In the genomic region with DNA sequence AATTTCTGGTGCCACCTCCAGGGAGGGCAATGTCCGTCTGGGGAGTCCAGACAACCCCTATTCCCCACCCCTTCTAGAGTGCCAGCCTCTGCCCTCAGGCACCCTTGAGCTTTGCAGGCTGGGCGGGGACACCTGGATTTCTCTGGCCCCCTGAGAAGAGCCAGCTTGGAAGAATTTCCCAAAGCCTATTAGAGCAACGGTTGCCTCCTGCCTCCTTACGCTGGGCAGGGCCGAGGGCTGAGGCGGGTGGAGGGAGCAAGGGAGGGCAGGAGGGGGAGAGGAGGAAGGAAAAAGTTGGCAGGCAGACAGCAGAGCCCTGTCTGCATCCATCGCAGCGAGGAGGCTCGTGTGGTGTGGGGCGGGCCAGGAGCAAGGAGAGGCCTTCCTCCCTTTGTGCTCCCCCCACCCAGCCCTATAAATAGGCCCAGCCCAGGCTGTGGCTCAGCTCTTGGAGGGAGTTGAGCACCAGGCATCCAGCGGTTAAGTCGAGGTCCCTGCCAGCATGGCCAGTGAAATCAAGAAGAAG, we compare ENCODE assay signal across 8 mouse cellular contexts. TPM values are rescaled to one million over a fixed set of nuclear protein-coding genes. Genes with fewer than 3 reads are reported as not detected.
DNase-seq lines count a peak whose midpoint lies in the region; ATAC-seq and TF ChIP-seq lines count a peak whose summit lies in the region.

TSS of gene Aqp1 (plus strand) at position 444 of the 526 bp plus-strand sequence.

- 20% methylated on average over 12 of the region's 12 CpGs for WGBS in intestine, embryonic 14.5 days
- WGBS in liver, embryonic 14.5 days (ENCODE audit: insufficient replicate concordance) = 18% methylated on average over 12 of the region's 12 CpGs
- WGBS in neural tube, embryonic 15.5 days = 37% methylated on average over 12 of the region's 12 CpGs

- H3K4me3 ChIP-seq in E14TG2a.4 (replicated peaks; ENCODE audit: low read length) = 0 out of 2 replicates have a peak within 1 kb of the TSS, but pooled peaks have one; percentile 23
- H3K4me3 ChIP-seq in intestine, embryonic 14.5 days (ENCODE audit: low read depth, low read length) = no peak within 1 kb of the TSS
- H3K4me3 ChIP-seq in liver, embryonic 14.5 days (ENCODE audit: insufficient read depth in 1 of 2, low read depth in 2 of 2, low read length in 2 of 2) = peak within 1 kb of the TSS; percentile 46 to 50
- H3K4me3 ChIP-seq in neural tube, embryonic 15.5 days (replicated peaks) = no peak within 1 kb of the TSS

- H3K27ac ChIP-seq in intestine, embryonic 14.5 days (ENCODE audit: low read depth) = no peak within 1 kb of the TSS
- H3K27ac ChIP-seq in liver, embryonic 14.5 days = peak within 1 kb of the TSS; percentile 77
- no peak within 1 kb of the TSS for H3K27ac ChIP-seq in neural tube, embryonic 15.5 days (replicated peaks)

- H3K27me3 ChIP-seq in E14TG2a.4 (ENCODE audit: insufficient read depth, low read length) = peaks cover 32% of the 10 kb centered on the region
- no peaks in the 10 kb centered on the region for H3K27me3 ChIP-seq in intestine, embryonic 14.5 days (replicated peaks; ENCODE audit: control insufficient read depth, insufficient read depth, low read length)
- H3K27me3 ChIP-seq in liver, embryonic 14.5 days (ENCODE audit: control insufficient read depth, insufficient read depth, low read length) = no peaks in the 10 kb centered on the region
- H3K27me3 ChIP-seq in neural tube, embryonic 15.5 days (replicated peaks) = no peaks in the 10 kb centered on the region

- ATAC-seq in intestine, embryonic 14.5 days (replicated peaks; ENCODE audit: low FRiP score, low TSS enrichment, low read depth) = peak; percentile 80
- ATAC-seq in liver, embryonic 14.5 days (ENCODE audit: insufficient read depth) = peak; percentile 25
- peak; percentile 53; the same call in 1 of the 2 replicates for ATAC-seq in neural tube, embryonic 15.5 days (ENCODE audit: low FRiP score)

- no peak for TF ChIP-seq EP300 in liver, embryonic 14.5 days (IDR thresholded peaks at IDR 0.05; ENCODE audit: low read depth)

- TF ChIP-seq CTCF in E14TG2a.4 (conservative IDR thresholded peaks at IDR 0.05; ENCODE audit: low read length) = no peak
- TF ChIP-seq CTCF in liver, embryonic 14.5 days (IDR thresholded peaks at IDR 0.05; ENCODE audit: low read depth) = peak; percentile 8; the same call in 1 of the 2 replicates

- H3K9ac ChIP-seq in intestine, embryonic 14.5 days (ENCODE audit: low read length) = no peak within 1 kb of the TSS
- peak within 1 kb of the TSS; percentile 76 for H3K9ac ChIP-seq in liver, embryonic 14.5 days (replicated peaks)
- no peak within 1 kb of the TSS for H3K9ac ChIP-seq in neural tube, embryonic 15.5 days (replicated peaks)

- H3K4me1 ChIP-seq in E14TG2a.4 (replicated peaks; ENCODE audit: low read depth, low read length) = peaks cover 9% of the 10 kb centered on the region
- peaks cover 20% of the 10 kb centered on the region for H3K4me1 ChIP-seq in intestine, embryonic 14.5 days (replicated peaks; ENCODE audit: control insufficient read depth, insufficient read depth, low read length)
- peaks cover 46 to 63% of the 10 kb centered on the region in 2 experiments for H3K4me1 ChIP-seq in liver, embryonic 14.5 days (replicated peaks; ENCODE audit: control insufficient read depth in 2 of 2, insufficient read depth in 2 of 2, low read length in 1 of 2)
- H3K4me1 ChIP-seq in neural tube, embryonic 15.5 days = peaks cover 27% of the 10 kb centered on the region

- H3K36me3 ChIP-seq in E14TG2a.4 (ENCODE audit: insufficient read depth, low read length) = no peaks in the 10 kb centered on the region
- H3K36me3 ChIP-seq in intestine, embryonic 14.5 days (ENCODE audit: control insufficient read depth, insufficient read depth, low read length) = no peaks in the 10 kb centered on the region
- no peaks in the 10 kb centered on the region for H3K36me3 ChIP-seq in liver, embryonic 14.5 days (replicated peaks; ENCODE audit: control insufficient read depth, insufficient read depth, low read depth)
- H3K36me3 ChIP-seq in neural tube, embryonic 15.5 days = no peaks in the 10 kb centered on the region

- H3K4me2 ChIP-seq in intestine, embryonic 14.5 days (ENCODE audit: low read length) = peak within 1 kb of the TSS; percentile 20; the same call in 1 of the 2 replicates
- peak within 1 kb of the TSS; percentile 68 for H3K4me2 ChIP-seq in liver, embryonic 14.5 days (ENCODE audit: low read depth)
- H3K4me2 ChIP-seq in neural tube, embryonic 15.5 days = no peak within 1 kb of the TSS

- DNase-seq in adrenal gland, postnatal 4 days (ENCODE audit: low spot score in 2 of 2) = no peak
- DNase-seq in gastrocnemius, postnatal 25 days = peak; percentile 72
- DNase-seq in intestine, embryonic 14.5 days (ENCODE audit: low spot score) = peak; percentile 63
- no peak for DNase-seq in liver, embryonic 14.5 days (ENCODE audit: low read depth in 3 of 3, low spot score in 3 of 3)
- no peak for DNase-seq in left cerebral cortex, adult 18-20 months (ENCODE audit: low spot score in 2 of 2)
- no peak for DNase-seq in left cerebral cortex, adult 9 months (ENCODE audit: low spot score in 2 of 2)

- H3K9me3 ChIP-seq in E14TG2a.4 (ENCODE audit: low read length) = no peaks in the 10 kb centered on the region; the same call in 1 of the 2 replicates
- no peaks in the 10 kb centered on the region for H3K9me3 ChIP-seq in intestine, embryonic 14.5 days (ENCODE audit: control insufficient read depth, low read length)
- H3K9me3 ChIP-seq in liver, embryonic 14.5 days (ENCODE audit: control insufficient read depth, low read length) = no peaks in the 10 kb centered on the region
- H3K9me3 ChIP-seq in neural tube, embryonic 15.5 days (replicated peaks) = no peaks in the 10 kb centered on the region

RNA-seq across cellular contexts. Expression of gene Aqp1, which starts in this region (rescaled TPM):
- total RNA-seq in adrenal gland, postnatal 4 days (2021) = 10 to 100 TPM; 71.4 to 78.1 TPM
- 100 to 1,000 TPM; 203 to 271 TPM for total RNA-seq in gastrocnemius, postnatal 25 days (2021)
- polyA plus RNA-seq in intestine, embryonic 14.5 days (2014; fragmentation: Nextera tagmentation; extraction: Ambion mirVana) = 1.9 and 2.2 TPM in 2 replicates
- polyA plus RNA-seq in liver, embryonic 14.5 days (2012; rRNA removed) = 58.3 and 59.3 TPM in 2 replicates
- polyA plus RNA-seq in liver, embryonic 14.5 days (2014; fragmentation: Nextera tagmentation; extraction: Ambion mirVana) = 13.2 and 15.1 TPM in 2 replicates
- 7.4 and 11.5 TPM in 2 replicates for polyA plus RNA-seq in neural tube, embryonic 15.5 days (2015; fragmentation: Nextera tagmentation; extraction: Ambion mirVana)
- total RNA-seq in left cerebral cortex, adult 18-20 months (2021) = under 1 TPM; 0.37 to 0.40 TPM

Comparison
In these comparisons a context has a peak if more than half of its experiments do, and no peak if none do; other contexts are left out.
1. RNA of gene Aqp1 (total RNA-seq): 203 to 271 TPM in gastrocnemius, postnatal 25 days and 71.4 to 78.1 TPM in adrenal gland, postnatal 4 days; 0.37 to 0.40 TPM in left cerebral cortex, adult 18-20 months; every median in the first group is over 10 times any median in the second.
2. H3K4me3 ChIP-seq: peak in E14TG2a.4 (single experiment) and liver, embryonic 14.5 days (2 of 2); none in intestine, embryonic 14.5 days (single experiment) and neural tube, embryonic 15.5 days (single experiment).
3. DNase-seq: peak in gastrocnemius, postnatal 25 days (single experiment) and intestine, embryonic 14.5 days (single experiment); none in adrenal gland, postnatal 4 days (0 of 2), liver, embryonic 14.5 days (0 of 3), left cerebral cortex, adult 18-20 months (0 of 2) and left cerebral cortex, adult 9 months (0 of 2).
4. ATAC-seq: peak in every context shown above with its lines; median percentile 80 in intestine, embryonic 14.5 days; 53 in neural tube, embryonic 15.5 days; 25 in liver, embryonic 14.5 days.